Mouse (Mus musculus): ENCODE results near the gene Gdpd4. TPM values are rescaled to one million over a fixed set of nuclear protein-coding genes. Genes with fewer than 3 reads are reported as not detected.
A peak's percentile ranks its signal among the peaks of the same experiment; 100 is the strongest.

Gene Gdpd4
- polyA plus RNA-seq, 1 experiment from 2014 or later: not detected

GRCm38 (mm10) chr7:98002617-98003016, 82.9 kb downstream of the Gdpd4 start:
- ATAC-seq (ENCODE audit: insufficient number of reproducible peaks, insufficient read depth, low FRiP score, low TSS enrichment): no peak
- Histone ChIP-seq H3K36me3 (no peaks in the 10 kb centered on the region), H3K9ac (no peak overlapping the region), H3K4me1 (no peaks in the 10 kb centered on the region), H3K27ac (no peak overlapping the region), H3K27me3 (no peaks in the 10 kb centered on the region), H3K4me3 (no peak overlapping the region), H3K9me3 (no peaks in the 10 kb centered on the region), H3K4me2 (replicated peaks) (no peak overlapping the region)
- 71% methylated on average over 7 of the region's 7 CpGs for WGBS

GRCm38 (mm10) chr7:98048101-98048824, 128.5 kb downstream of the Gdpd4 start:
- no peaks in the 10 kb centered on the region for H3K27me3 ChIP-seq
- H3K9ac ChIP-seq: no peak overlapping the region
- H3K4me1 ChIP-seq: no peaks in the 10 kb centered on the region
- H3K4me2 ChIP-seq (replicated peaks): no peak overlapping the region
- H3K36me3 ChIP-seq: no peaks in the 10 kb centered on the region
- H3K27ac ChIP-seq: no peak overlapping the region
- H3K9me3 ChIP-seq: no peaks in the 10 kb centered on the region
- no peak overlapping the region for H3K4me3 ChIP-seq
- WGBS: 69% methylated on average over 9 of the region's 9 CpGs
- no peak for ATAC-seq (ENCODE audit: insufficient number of reproducible peaks, insufficient read depth, low FRiP score, low TSS enrichment)

- no peak for ATAC-seq (ENCODE audit: insufficient number of reproducible peaks, insufficient read depth, low FRiP score, low TSS enrichment)
- Histone ChIP-seq H3K4me1 (no peaks in the 10 kb centered on the region), H3K27ac (no peak overlapping the region), H3K9me3 (no peaks in the 10 kb centered on the region), H3K27me3 (no peaks in the 10 kb centered on the region), H3K9ac (no peak overlapping the region), H3K36me3 (no peaks in the 10 kb centered on the region), H3K4me3 (no peak overlapping the region), H3K4me2 (replicated peaks) (no peak overlapping the region)
- 22% methylated on average over 8 of the region's 8 CpGs for WGBS
Observed at GRCm38 (mm10) chr7:98051980-98052379, 132.2 kb downstream of the Gdpd4 start.

- Histone ChIP-seq H3K36me3 (no peaks in the 10 kb centered on the region), H3K27ac (no peak overlapping the region), H3K27me3 (no peaks in the 10 kb centered on the region), H3K4me3 (no peak overlapping the region), H3K4me2 (replicated peaks) (no peak overlapping the region), H3K9me3 (no peaks in the 10 kb centered on the region), H3K4me1 (no peaks in the 10 kb centered on the region), H3K9ac (no peak overlapping the region)
- WGBS: 84% methylated on average over 9 of the region's 9 CpGs
- no peak for ATAC-seq (ENCODE audit: insufficient number of reproducible peaks, insufficient read depth, low FRiP score, low TSS enrichment)
Observed at GRCm38 (mm10) chr7:98054461-98054860, 134.7 kb downstream of the Gdpd4 start.

- Histone ChIP-seq H3K27me3 (no peaks in the 10 kb centered on the region), H3K4me2 (replicated peaks) (no peak overlapping the region), H3K4me3 (no peak overlapping the region), H3K9me3 (no peaks in the 10 kb centered on the region), H3K27ac (no peak overlapping the region), H3K36me3 (no peaks in the 10 kb centered on the region), H3K4me1 (no peaks in the 10 kb centered on the region), H3K9ac (no peak overlapping the region)
- WGBS: 90% methylated on average over 8 of the region's 8 CpGs
- no peak for ATAC-seq (ENCODE audit: insufficient number of reproducible peaks, insufficient read depth, low FRiP score, low TSS enrichment)
Observed at GRCm38 (mm10) chr7:98054942-98055341, 135.2 kb downstream of the Gdpd4 start.

GRCm38 (mm10) chr7:98066229-98066628, 146.5 kb downstream of the Gdpd4 start:
- Histone ChIP-seq H3K27me3 (no peaks in the 10 kb centered on the region), H3K36me3 (peaks cover 4% of the 10 kb centered on the region; the same call in 1 of the 2 replicates), H3K4me3 (no peak overlapping the region), H3K4me1 (no peaks in the 10 kb centered on the region), H3K27ac (no peak overlapping the region), H3K9ac (no peak overlapping the region), H3K4me2 (replicated peaks) (no peak overlapping the region), H3K9me3 (no peaks in the 10 kb centered on the region)
- WGBS: 83% methylated on average over 11 of the region's 11 CpGs
- ATAC-seq (ENCODE audit: insufficient number of reproducible peaks, insufficient read depth, low FRiP score, low TSS enrichment): no peak

GRCm38 (mm10) chr7:98071620-98072019, 151.9 kb downstream of the Gdpd4 start:
- no peak overlapping the region for H3K27ac ChIP-seq
- no peaks in the 10 kb centered on the region for H3K27me3 ChIP-seq
- H3K9ac ChIP-seq: no peak overlapping the region
- H3K36me3 ChIP-seq: peaks cover 4% of the 10 kb centered on the region
- ATAC-seq (ENCODE audit: insufficient number of reproducible peaks, insufficient read depth, low FRiP score, low TSS enrichment): no peak
- H3K4me1 ChIP-seq: no peaks in the 10 kb centered on the region
- no peak overlapping the region for H3K4me2 ChIP-seq (replicated peaks)
- H3K4me3 ChIP-seq: no peak overlapping the region
- WGBS: 30% methylated on average over 5 of the region's 5 CpGs
- H3K9me3 ChIP-seq: no peaks in the 10 kb centered on the region

GRCm38 (mm10) chr7:98077453-98077852, 157.7 kb downstream of the Gdpd4 start:
- Histone ChIP-seq H3K9me3 (no peaks in the 10 kb centered on the region), H3K4me3 (no peak overlapping the region), H3K27ac (no peak overlapping the region), H3K36me3 (peaks cover 10% of the 10 kb centered on the region; the same call in 1 of the 2 replicates), H3K4me1 (peaks cover 5% of the 10 kb centered on the region; the same call in 1 of the 2 replicates), H3K9ac (no peak overlapping the region), H3K4me2 (replicated peaks) (no peak overlapping the region), H3K27me3 (no peaks in the 10 kb centered on the region)
- ATAC-seq (ENCODE audit: insufficient number of reproducible peaks, insufficient read depth, low FRiP score, low TSS enrichment): no peak
- WGBS: 82% methylated on average over 11 of the region's 11 CpGs

GRCm38 (mm10) chr7:98082376-98082775, 162.6 kb downstream of the Gdpd4 start:
- 27% methylated on average over 5 of the region's 5 CpGs for WGBS
- Histone ChIP-seq H3K9me3 (no peaks in the 10 kb centered on the region), H3K4me2 (replicated peaks) (no peak overlapping the region), H3K36me3 (peaks cover 6% of the 10 kb centered on the region; the same call in 1 of the 2 replicates), H3K4me3 (no peak overlapping the region), H3K27me3 (no peaks in the 10 kb centered on the region), H3K27ac (no peak overlapping the region), H3K9ac (no peak overlapping the region), H3K4me1 (peaks cover 19% of the 10 kb centered on the region; the same call in 1 of the 2 replicates)
- no peak for ATAC-seq (ENCODE audit: insufficient number of reproducible peaks, insufficient read depth, low FRiP score, low TSS enrichment)

- no peak overlapping the region for H3K4me2 ChIP-seq (replicated peaks)
- H3K27me3 ChIP-seq: no peaks in the 10 kb centered on the region
- 0 out of 2 replicates have a peak overlapping the region, but pooled peaks have one; percentile 15 for H3K9ac ChIP-seq
- no peak for ATAC-seq (ENCODE audit: insufficient number of reproducible peaks, insufficient read depth, low FRiP score, low TSS enrichment)
- 44% methylated on average over 12 of the region's 12 CpGs for whole genome bisulfite sequencing
- no peak overlapping the region for H3K4me3 ChIP-seq
- H3K27ac ChIP-seq: no peak overlapping the region
- H3K36me3 ChIP-seq: no peaks in the 10 kb centered on the region
- no peaks in the 10 kb centered on the region for H3K9me3 ChIP-seq
- H3K4me1 ChIP-seq: peaks cover 19% of the 10 kb centered on the region; the same call in 1 of the 2 replicates
Observed at GRCm38 (mm10) chr7:98084541-98085293, 165.0 kb downstream of the Gdpd4 start.

GRCm38 (mm10) chr7:98085314-98085713, 165.6 kb downstream of the Gdpd4 start:
- Histone ChIP-seq H3K4me3 (no peak overlapping the region), H3K27me3 (no peaks in the 10 kb centered on the region), H3K36me3 (no peaks in the 10 kb centered on the region), H3K27ac (no peak overlapping the region), H3K9ac (no peak overlapping the region), H3K4me2 (replicated peaks) (no peak overlapping the region), H3K9me3 (no peaks in the 10 kb centered on the region), H3K4me1 (peaks cover 19% of the 10 kb centered on the region; the same call in 1 of the 2 replicates)
- 77% methylated on average over 7 of the region's 7 CpGs for WGBS
- ATAC-seq (ENCODE audit: insufficient number of reproducible peaks, insufficient read depth, low FRiP score, low TSS enrichment): no peak

- H3K9ac ChIP-seq: no peak overlapping the region
- H3K9me3 ChIP-seq: no peaks in the 10 kb centered on the region
- no peaks in the 10 kb centered on the region for H3K36me3 ChIP-seq
- 53% methylated on average over 2 of the region's 2 CpGs for WGBS
- H3K4me3 ChIP-seq: no peak overlapping the region
- no peaks in the 10 kb centered on the region for H3K27me3 ChIP-seq
- H3K4me2 ChIP-seq (replicated peaks): no peak overlapping the region
- ATAC-seq (ENCODE audit: insufficient number of reproducible peaks, insufficient read depth, low FRiP score, low TSS enrichment): no peak
- H3K4me1 ChIP-seq: peaks cover 19% of the 10 kb centered on the region; the same call in 1 of the 2 replicates
- H3K27ac ChIP-seq: no peak overlapping the region
Observed at GRCm38 (mm10) chr7:98086346-98086745, 166.6 kb downstream of the Gdpd4 start.

Measured in embryonic facial prominence, embryonic 12.5 days (tissue).